Mouse (Mus musculus): ENCODE results near the gene Prl8a9.

DNA sequence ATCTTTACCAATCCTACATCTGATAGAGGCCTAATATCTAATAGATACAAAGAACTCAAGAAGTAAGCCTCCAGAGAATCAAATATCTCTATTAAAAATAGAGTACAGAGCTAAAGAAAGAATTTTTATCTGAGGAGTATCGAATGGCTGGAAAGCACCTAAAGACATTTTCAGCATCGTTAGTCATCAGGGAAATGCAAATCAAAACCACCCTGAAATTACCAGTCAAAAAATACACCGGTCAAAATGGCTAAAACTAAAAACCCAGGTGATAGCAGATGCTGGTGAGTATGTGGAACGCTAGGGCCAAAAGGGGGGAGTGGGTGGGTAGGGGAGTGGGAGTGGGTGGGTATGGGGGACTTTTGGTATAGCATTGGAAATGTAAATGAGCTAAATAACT is 41.2 kb downstream of the Prl8a9 start:
- TF ChIP-seq CTCF (IDR thresholded peaks at IDR 0.05; ENCODE audit: low read depth) (no peak), EP300 (optimal IDR thresholded peaks at IDR 0.05) (no peak)

Data from stomach, postnatal 0 days (tissue).